Mouse (Mus musculus) E14TG2a.4 (cell line): ENCODE measurements around the gene Cep95.
A peak's percentile ranks its signal among the peaks of the same experiment; 100 is the strongest.

Experiments
- H3K27me3 ChIP-seq: 2 replicates; pipeline ENCODE4 v1.6.1; 2014; ENCODE audit warnings: low read length, control low read depth; ENCODE audit not compliant: insufficient read depth
- H3K36me3 ChIP-seq: 2 replicates; pipeline ENCODE4 v1.6.1; 2014; ENCODE audit warnings: low read length, control low read depth; ENCODE audit not compliant: insufficient read depth
- H3K4me1 ChIP-seq: replicated peaks from 2 replicates; pipeline ENCODE4 v1.6.1; 2014; ENCODE audit warnings: low read depth, low read length, control low read depth
- H3K4me3 ChIP-seq: replicated peaks from 2 replicates; pipeline ENCODE4 v1.5.1; 2014; ENCODE audit warnings: mild to moderate bottlenecking, low read length
- H3K9me3 ChIP-seq: 2 replicates; pipeline ENCODE4 v1.6.1; 2014; ENCODE audit warnings: low read length, control low read depth
- CTCF ChIP-seq: conservative IDR thresholded peaks from 2 replicates; pipeline ENCODE4 v1.5.1; 2014; ENCODE audit warnings: low read length
- NANOG ChIP-seq: IDR thresholded peaks from 2 replicates; pipeline ENCODE4 v1.6.1; 2014; ENCODE audit warnings: borderline replicate concordance, low read length, mixed read lengths
- POU5F1 ChIP-seq: IDR thresholded peaks from 2 replicates; pipeline ENCODE4 v1.6.1; 2014; ENCODE audit warnings: low read length, borderline replicate concordance

Cep95 gene

DNA sequence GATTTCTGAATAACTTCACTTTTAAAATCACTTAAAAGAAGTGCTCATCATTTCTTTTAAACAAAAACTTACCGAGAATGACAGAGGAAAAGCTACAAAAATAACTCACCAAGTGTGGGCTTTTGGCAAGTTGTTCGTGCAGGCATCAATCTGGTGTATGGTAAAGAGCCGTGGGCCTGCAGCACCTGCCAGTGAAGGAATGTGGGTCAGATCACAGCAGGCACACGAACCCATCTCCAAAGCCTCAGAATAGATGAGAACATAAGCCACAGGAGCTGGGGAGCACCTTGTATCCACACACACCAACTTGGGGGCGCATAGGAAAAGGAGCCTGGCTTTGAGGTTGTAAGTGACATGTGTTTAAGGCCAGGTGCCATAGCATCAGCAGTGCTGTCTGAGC, 33.9 kb downstream of the Cep95 start:
- Histone ChIP-seq H3K36me3 (peaks cover 79% of the 10 kb centered on the region), H3K4me3 (no peak overlapping the region), H3K27me3 (no peaks in the 10 kb centered on the region), H3K4me1 (peaks cover 3% of the 10 kb centered on the region; the same call in 1 of the 2 replicates), H3K9me3 (no peaks in the 10 kb centered on the region)
- TF ChIP-seq CTCF (no peak), POU5F1 (no peak), NANOG (no peak)

DNA sequence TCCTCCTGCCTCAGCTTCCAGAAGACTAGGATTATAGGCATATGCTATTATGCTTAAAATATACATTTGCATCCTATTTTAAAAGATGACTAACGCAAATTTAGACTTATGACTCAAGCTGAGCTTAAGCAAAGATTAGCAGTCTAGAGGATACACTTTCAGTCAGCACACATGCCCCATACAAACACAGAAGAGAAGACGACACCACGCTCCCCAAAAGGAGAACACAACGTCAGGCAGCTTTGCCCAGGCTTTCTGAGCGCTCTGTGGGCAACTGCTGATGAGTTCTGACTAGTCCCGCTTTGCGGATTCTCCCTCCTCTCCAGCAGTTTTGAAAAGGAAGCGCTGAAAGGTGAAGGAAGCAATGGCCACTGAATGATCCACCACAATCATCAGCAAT, 34.7 kb downstream of the Cep95 start:
- peaks cover 79% of the 10 kb centered on the region for H3K36me3 ChIP-seq
- peaks cover 3% of the 10 kb centered on the region; the same call in 1 of the 2 replicates for H3K4me1 ChIP-seq
- no peaks in the 10 kb centered on the region for H3K27me3 ChIP-seq
- no peaks in the 10 kb centered on the region for H3K9me3 ChIP-seq
- TF ChIP-seq CTCF (no peak), POU5F1 (no peak), NANOG (no peak)
- H3K4me3 ChIP-seq = no peak overlapping the region

GRCm38 (mm10) chr11:106824403-106824802, 35.4 kb downstream of the Cep95 start:
- no peaks in the 10 kb centered on the region for H3K9me3 ChIP-seq
- H3K36me3 ChIP-seq = peaks cover 74% of the 10 kb centered on the region
- no peak overlapping the region for H3K4me3 ChIP-seq
- H3K27me3 ChIP-seq = no peaks in the 10 kb centered on the region
- peaks cover 3% of the 10 kb centered on the region; the same call in 1 of the 2 replicates for H3K4me1 ChIP-seq
- TF ChIP-seq POU5F1 (no peak), NANOG (no peak), CTCF (no peak)

DNA sequence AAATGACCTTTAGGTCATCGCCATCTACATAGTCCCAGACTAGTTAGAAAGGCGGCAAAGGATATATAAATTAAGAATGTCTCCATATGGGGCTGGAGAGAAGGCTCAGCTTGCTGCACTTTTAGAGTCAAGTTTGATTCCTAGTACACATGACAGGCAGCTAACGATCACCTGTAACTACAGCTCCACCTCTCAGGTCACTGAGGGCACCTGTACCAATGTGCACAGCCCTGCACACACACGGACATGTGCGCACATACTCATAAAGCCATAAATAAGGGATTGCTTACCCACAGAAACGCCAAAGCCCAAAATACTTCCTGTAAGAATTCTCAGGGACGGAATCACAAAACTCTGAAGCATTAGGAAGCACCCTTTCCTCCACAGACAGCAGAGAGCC, 39.0 kb downstream of the Cep95 start:
- TF ChIP-seq POU5F1 (no peak), NANOG (no peak), CTCF (no peak)
- H3K9me3 ChIP-seq = no peaks in the 10 kb centered on the region
- H3K36me3 ChIP-seq = peaks cover 65% of the 10 kb centered on the region
- no peaks in the 10 kb centered on the region for H3K4me1 ChIP-seq
- no peak overlapping the region for H3K4me3 ChIP-seq
- no peaks in the 10 kb centered on the region for H3K27me3 ChIP-seq

- Histone ChIP-seq H3K27me3 (no peaks in the 10 kb centered on the region), H3K9me3 (no peaks in the 10 kb centered on the region), H3K4me3 (no peak overlapping the region), H3K4me1 (no peaks in the 10 kb centered on the region), H3K36me3 (peaks cover 49% of the 10 kb centered on the region)
- TF ChIP-seq NANOG (no peak), POU5F1 (no peak), CTCF (no peak)
Measured at GRCm38 (mm10) chr11:106842002-106842401, 53.0 kb downstream of the Cep95 start.

DNA sequence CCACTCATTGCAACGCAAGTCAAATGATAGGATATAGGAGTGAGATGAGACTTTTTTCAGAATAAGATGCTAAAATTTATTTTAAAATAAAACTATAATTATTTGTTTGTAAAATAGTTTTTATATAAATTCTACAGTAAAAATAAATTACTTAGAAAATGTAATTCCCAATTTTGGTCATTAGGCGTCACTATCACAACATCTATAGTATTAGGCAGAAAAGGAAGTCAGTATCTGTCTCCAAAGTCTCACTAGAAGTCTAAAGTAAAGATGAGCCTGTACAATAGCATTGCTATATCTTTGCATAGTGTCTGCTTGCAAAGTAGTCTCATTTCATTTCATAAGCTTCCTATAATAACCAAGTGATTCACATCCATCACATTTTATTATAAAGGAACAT, 62.4 kb downstream of the Cep95 start:
- TF ChIP-seq POU5F1 (no peak), CTCF (peak; percentile 51)

More for the DNA sequence above, 62.4 kb downstream of the Cep95 start:
- no peak overlapping the region for H3K4me3 ChIP-seq
- no peaks in the 10 kb centered on the region for H3K9me3 ChIP-seq
- H3K36me3 ChIP-seq = peaks cover 40% of the 10 kb centered on the region
- H3K4me1 ChIP-seq = no peaks in the 10 kb centered on the region
- no peaks in the 10 kb centered on the region for H3K27me3 ChIP-seq
